Mouse (Mus musculus): ENCODE data around the gene Txndc9.

Gene Txndc9

GRCm38 (mm10) chr1:37997867-37998266 lies at the start of gene Txndc9, which contains the start of gene Eif5b:
Txndc9 (minus strand) TSS chr1:37997893.
Eif5b (plus strand) TSS chr1:37998010.
- DNase-seq (ENCODE audit: low read depth, low spot score), result peak; percentile 86

GRCm38 (mm10) chr1:38038898-38039297 lies 41.2 kb upstream of the Txndc9 start:
- no peak for DNase-seq (ENCODE audit: low read depth, low spot score)

- no peak for DNase-seq (ENCODE audit: low read depth, low spot score)
Observed at GRCm38 (mm10) chr1:38037375-38037774, 39.7 kb upstream of the Txndc9 start.

DNA sequence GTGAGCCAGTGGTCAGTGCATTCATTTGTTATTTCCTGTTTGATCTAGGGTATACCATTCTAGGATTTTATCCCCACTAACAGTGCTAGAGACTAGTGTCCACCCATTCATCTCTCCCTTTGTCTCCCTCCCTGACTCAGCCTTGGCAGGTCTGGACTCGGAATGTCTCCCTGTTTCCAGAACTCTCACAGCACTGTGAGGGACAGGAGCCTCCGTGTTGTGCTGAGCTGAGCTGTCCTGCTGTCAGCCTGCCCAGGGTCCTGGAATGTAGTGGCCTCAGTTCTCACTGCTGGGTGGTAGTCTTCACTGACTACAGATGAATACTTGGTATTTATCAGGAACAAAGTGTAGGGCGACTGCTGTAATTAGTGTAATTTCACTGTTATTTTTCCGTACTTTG lies 37.8 kb upstream of the Txndc9 start:
- no peak for DNase-seq (ENCODE audit: low read depth, low spot score)

DNA sequence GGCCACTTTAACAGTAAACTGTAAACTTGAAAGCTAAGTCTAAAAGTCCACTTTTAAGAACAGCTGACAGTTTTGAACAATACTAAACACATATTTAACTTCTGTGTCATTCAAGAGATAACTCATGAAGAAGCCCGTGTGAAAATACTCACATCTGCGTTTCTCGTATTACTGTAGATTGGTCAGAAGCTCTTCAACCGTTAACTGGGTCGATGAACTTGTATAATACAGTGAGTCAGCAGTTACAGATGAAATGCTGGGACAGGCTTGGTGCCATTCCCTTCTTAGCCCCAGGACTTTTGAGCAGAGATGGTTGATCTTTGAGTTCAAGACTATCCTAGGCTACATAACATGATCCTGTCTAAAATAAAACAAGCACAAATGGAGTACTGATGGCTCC lies 33.7 kb upstream of the Txndc9 start:
- DNase-seq (ENCODE audit: low read depth, low spot score), result no peak

DNA sequence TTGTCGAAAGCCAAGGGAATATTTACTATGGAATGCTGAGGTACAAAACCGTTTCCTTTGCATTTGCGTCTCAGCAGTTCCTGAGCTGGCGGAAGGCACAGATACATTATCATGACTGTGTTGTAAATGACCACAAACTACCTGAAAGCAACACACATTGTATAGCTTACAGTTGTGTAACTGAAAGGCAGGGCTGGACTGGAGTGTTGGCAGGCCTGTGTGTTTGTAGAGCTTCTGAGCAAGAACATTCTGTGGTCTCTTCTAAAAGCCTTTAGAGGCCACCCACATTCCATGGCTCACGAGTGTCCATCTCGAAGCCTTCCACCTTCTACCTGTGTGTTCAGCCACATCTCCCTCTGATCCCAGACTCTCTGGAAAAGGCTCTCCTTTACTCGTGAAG lies 29.6 kb upstream of the Txndc9 start:
- no peak for DNase-seq (ENCODE audit: low read depth, low spot score)

DNA sequence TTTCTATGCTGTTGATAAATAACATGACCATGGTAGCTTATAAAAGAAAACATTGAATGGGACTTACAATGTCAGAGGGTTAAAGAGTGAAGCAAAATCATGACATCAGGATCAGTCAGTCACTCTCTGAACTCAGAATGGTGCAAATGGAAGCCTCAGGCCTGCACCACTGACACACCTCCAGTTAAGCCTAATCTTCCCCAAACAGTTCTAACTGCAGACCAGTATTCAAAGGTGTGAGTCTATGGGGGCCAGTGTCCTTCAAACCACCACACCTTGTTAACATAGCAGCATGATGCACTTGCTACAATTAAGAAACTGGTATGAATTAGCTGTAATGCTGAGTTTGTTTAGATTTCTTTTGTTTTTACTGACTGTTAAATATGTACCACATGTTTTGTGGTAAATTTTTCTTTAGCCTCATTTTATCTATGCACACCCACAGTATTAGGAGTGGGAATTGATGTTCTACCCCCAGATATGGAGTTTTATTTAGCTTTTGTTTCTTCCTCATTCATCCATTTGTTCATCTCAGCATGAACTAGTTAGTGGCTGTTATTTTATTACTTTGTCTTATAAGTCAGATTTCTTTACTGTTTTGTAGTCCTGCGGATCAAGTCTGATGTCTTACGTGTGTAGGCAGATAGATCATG lies 17.0 kb upstream of the Txndc9 start:
- DNase-seq (ENCODE audit: low read depth, low spot score), result no peak

- DNase-seq (ENCODE audit: low read depth, low spot score), result peak; percentile 58
Observed at GRCm38 (mm10) chr1:38012509-38012908, 14.8 kb upstream of the Txndc9 start.

- DNase-seq (ENCODE audit: low read depth, low spot score), result no peak
Observed at GRCm38 (mm10) chr1:38012104-38012503, 14.4 kb upstream of the Txndc9 start.

DNA sequence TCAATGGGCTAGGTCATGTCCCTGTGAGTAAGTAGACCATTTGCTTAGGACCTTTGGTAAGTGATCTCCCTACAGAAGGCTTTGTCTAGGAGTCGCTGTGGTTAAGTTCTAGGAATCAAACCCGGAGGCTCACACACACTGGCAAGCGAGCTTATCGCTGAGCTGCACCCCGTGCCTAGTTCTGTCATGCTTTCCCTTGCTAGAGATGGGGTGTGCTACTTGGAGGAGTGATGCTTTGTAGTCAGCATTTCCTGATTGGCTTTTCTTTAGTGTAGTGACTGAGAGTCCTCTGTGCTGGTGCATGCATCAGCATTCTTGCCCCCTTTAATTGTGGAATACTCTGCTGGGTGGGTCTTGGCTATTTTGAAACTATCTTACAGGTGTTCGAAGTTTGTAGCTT lies 14.0 kb upstream of the Txndc9 start:
- DNase-seq (ENCODE audit: low read depth, low spot score), result peak; percentile 82

GRCm38 (mm10) chr1:38006741-38007140 lies 9.0 kb upstream of the Txndc9 start:
- DNase-seq (ENCODE audit: low read depth, low spot score), result no peak

- DNase-seq (ENCODE audit: low read depth, low spot score), result no peak
Observed at GRCm38 (mm10) chr1:38003046-38003445, 5.4 kb upstream of the Txndc9 start.

DNA sequence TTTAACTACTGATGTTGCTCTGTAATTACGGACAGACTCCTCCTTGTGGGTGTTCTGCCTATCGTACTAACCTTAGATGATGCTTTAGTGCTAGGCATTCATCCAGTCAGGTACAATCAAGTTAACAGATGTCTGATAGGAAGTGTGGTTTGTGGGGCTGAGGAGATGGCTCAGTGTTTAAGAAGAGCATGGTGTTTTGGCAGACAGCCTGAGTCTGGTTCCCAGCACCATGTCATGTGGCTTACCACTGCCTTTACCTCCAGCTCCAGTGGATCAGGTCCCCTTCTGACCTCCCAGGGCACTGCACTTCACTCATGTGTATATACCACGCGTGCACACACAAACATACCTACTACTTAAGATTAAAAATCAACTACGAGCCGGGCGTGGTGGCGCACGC lies 4.3 kb upstream of the Txndc9 start:
- DNase-seq (ENCODE audit: low read depth, low spot score), result no peak

GRCm38 (mm10) chr1:38000844-38001243 lies 3.2 kb upstream of the Txndc9 start:
- no peak for DNase-seq (ENCODE audit: low read depth, low spot score)

DNA sequence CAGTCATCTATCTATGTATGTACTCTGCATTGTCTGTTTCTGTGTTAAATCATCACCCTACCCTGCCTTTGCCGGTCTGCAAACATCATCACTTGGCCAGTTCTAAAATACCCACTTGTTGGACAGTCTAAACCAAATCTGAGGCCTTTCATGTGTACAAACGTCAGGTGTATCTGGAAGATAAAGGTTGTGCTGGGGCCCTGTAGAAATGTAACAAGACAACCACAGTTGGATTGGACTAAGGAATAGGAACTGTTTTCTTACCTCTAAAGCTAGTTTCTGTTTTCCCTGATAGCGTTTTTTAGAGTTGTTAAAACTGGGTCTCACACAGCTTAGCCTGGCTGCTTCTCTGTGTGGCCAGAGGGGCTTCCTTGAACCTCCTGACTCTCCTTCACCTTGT lies 1.9 kb upstream of the Txndc9 start:
- peak; percentile 63 for DNase-seq (ENCODE audit: low read depth, low spot score)

DNA sequence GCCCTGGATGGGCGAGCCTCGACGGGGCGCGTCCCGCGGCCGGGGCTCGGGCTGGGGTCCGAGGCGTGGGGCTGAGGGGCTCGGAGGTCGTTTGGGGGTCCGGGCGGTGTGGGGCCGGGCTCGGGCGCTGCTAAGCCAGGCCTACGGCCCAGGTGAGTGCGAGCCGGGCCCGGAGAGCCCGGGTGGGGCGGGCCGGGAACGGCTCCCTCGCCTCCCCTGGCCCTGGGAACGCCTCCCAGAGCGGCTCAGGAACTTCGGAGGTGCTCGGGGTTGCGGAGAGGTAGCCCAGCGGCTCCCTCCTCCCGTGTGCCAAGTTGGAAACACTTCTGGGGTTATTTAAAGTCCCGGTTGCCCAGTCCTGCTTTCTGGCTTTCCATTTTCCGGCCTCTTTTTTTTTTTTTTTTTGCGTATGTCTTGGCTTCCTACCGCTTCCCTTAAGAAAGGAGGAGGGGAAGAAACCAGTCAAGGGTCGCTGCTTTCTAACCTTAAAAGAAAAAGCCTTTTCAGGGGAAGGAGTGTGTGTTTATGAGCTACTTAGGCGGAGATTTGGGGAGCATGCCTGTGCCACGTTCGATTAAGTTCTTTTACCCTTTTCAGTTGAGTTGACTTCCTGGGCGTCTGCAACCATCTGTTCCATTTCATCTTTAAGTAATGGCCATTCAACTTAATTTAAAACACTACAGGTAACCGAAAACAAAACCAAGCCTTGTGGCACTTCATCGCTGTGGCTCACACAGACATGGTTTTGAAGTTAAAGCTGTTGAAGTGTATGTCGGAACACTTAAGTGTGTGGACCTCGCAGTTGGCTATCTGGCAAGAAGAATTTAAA lies 892 bp upstream of the Txndc9 start:
- DNase-seq (ENCODE audit: low read depth, low spot score), result peak; percentile 53

GRCm38 (mm10) chr1:37996877-37997484 lies 712 bp downstream of the Txndc9 start:
- peak; percentile 97 for DNase-seq (ENCODE audit: low read depth, low spot score)

GRCm38 (mm10) chr1:37996226-37996625 lies 1.5 kb downstream of the Txndc9 start:
- no peak for DNase-seq (ENCODE audit: low read depth, low spot score)

GRCm38 (mm10) chr1:37987856-37988255 lies 9.8 kb downstream of the Txndc9 start:
- no peak for DNase-seq (ENCODE audit: low read depth, low spot score)

GRCm38 (mm10) chr1:37985764-37986323 lies 11.8 kb downstream of the Txndc9 start:
- no peak for DNase-seq (ENCODE audit: low read depth, low spot score)

- no peak for DNase-seq (ENCODE audit: low read depth, low spot score)
Observed at GRCm38 (mm10) chr1:37984326-37984725, 13.4 kb downstream of the Txndc9 start.

GRCm38 (mm10) chr1:37977303-37977702 lies 20.4 kb downstream of the Txndc9 start:
- no peak for DNase-seq (ENCODE audit: low read depth, low spot score)
